Mouse (Mus musculus) spleen, postnatal 0 days (tissue): ENCODE data around the gene Btbd18. TPM values are rescaled to one million over a fixed set of nuclear protein-coding genes. Genes with fewer than 3 reads are reported as not detected.

Experiments used
- polyA plus RNA-seq: library from polyadenylated mRNA; unstranded; fragments of >200 nt; fragmentation: Nextera tagmentation; extraction: Ambion mirVana; gene quantifications from 2 replicates; pipeline ENCODE4 v1.2.1, GENCODE M21; 2015

The Btbd18 gene
- 0.04 and 0.06 TPM in 2 replicates for polyA plus RNA-seq

GRCm38 (mm10) chr2:84658806-84659205 is at the start of gene Btbd18:
Gene Btbd18 (plus strand): TSS chr2:84659079.

GRCm38 (mm10) chr2:84650464-84651195 is 8.2 kb upstream of the Btbd18 start, which contains the start of gene Ctnnd1:
Gene Ctnnd1 (minus strand): TSS chr2:84650765.

GRCm38 (mm10) chr2:84670569-84670933 is 11.7 kb downstream of the Btbd18 start, which contains the start of gene Selenoh:
Gene Selenoh (minus strand): TSS chr2:84670770.

GRCm38 (mm10) chr2:84677968-84678880 is 19.3 kb downstream of the Btbd18 start, which contains the start of the genes Gm28635 and Med19:
Gene Gm28635 (minus strand): TSS chr2:84678041.
Gene Med19 (plus strand): TSS chr2:84678402.

GRCm38 (mm10) chr2:84679016-84679415 is 20.1 kb downstream of the Btbd18 start, which contains the start of gene Tmx2:
Gene Tmx2 (minus strand): TSS chr2:84679140.

GRCm38 (mm10) chr2:84714811-84715561 is 56.1 kb downstream of the Btbd18 start, which contains the start of gene Zdhhc5:
Gene Zdhhc5 (minus strand): TSS chr2:84715180.

Other genes starting within 250 kb of the Btbd18 start
- gene Calcrl, start 233.7 kb upstream of the Btbd18 start, polyA plus RNA-seq, result 32.5 and 38.6 TPM in 2 replicates
- 34.7 and 42.9 TPM in 2 replicates for gene Tfpi, start 182.3 kb upstream of the Btbd18 start, polyA plus RNA-seq
- gene Ctnnd1, start 8.3 kb upstream of the Btbd18 start, polyA plus RNA-seq, result 9.4 and 12.7 TPM in 2 replicates
- 167 and 177 TPM in 2 replicates for gene Selenoh, start 11.7 kb downstream of the Btbd18 start, polyA plus RNA-seq
- gene Gm28635, start 19.0 kb downstream of the Btbd18 start, polyA plus RNA-seq, result not detected in 2 replicates
- gene Med19, start 19.3 kb downstream of the Btbd18 start, polyA plus RNA-seq, result 20.1 and 22.6 TPM in 2 replicates
- gene Tmx2, start 20.1 kb downstream of the Btbd18 start, polyA plus RNA-seq, result 47.0 and 48.6 TPM in 2 replicates
- gene Zdhhc5, start 56.1 kb downstream of the Btbd18 start, polyA plus RNA-seq, result 14.4 and 16.0 TPM in 2 replicates
- 44.8 and 53.2 TPM in 2 replicates for gene Clp1, start 68.3 kb downstream of the Btbd18 start, polyA plus RNA-seq
- gene Ypel4, start 75.0 kb downstream of the Btbd18 start, polyA plus RNA-seq, result 43.9 and 44.8 TPM in 2 replicates
- gene Gm19426, start 84.6 kb downstream of the Btbd18 start, polyA plus RNA-seq, result 3.4 and 3.5 TPM in 2 replicates
- gene Serping1, start 116.4 kb downstream of the Btbd18 start, polyA plus RNA-seq, result 57.2 and 70.1 TPM in 2 replicates
- gene Ube2l6, start 139.7 kb downstream of the Btbd18 start, polyA plus RNA-seq, result 407 and 411 TPM in 2 replicates
- 0.11 and 0.15 TPM in 2 replicates for gene Smtnl1, start 163.6 kb downstream of the Btbd18 start, polyA plus RNA-seq
- gene Timm10, start 167.9 kb downstream of the Btbd18 start, polyA plus RNA-seq, result 48.2 and 52.4 TPM in 2 replicates
- 117 and 135 TPM in 2 replicates for gene Slc43a1, start 179.8 kb downstream of the Btbd18 start, polyA plus RNA-seq
- 0.16 and 0.49 TPM in 2 replicates for gene Rtn4rl2, start 227.6 kb downstream of the Btbd18 start, polyA plus RNA-seq